Mouse (Mus musculus) midbrain, postnatal 0 days (tissue): ENCODE data around the gene Kcnq1. TPM values are rescaled to one million over a fixed set of nuclear protein-coding genes. Genes with fewer than 3 reads are reported as not detected.

ENCODE experiments used
- ATAC-seq: fragments of 200-750 bp; cut with Nextera tagmentation; 2 replicates; pipeline ENCODE4 v1.8.0; 2017; ENCODE audit warnings: moderate number of reproducible peaks, mild to moderate bottlenecking, moderate TSS enrichment, moderate library complexity; ENCODE audit not compliant: low FRiP score
- DNase-seq: peaks from one replicate; pipeline ENCODE4 v3.0.0-alpha.2; 2015; ENCODE audit warnings: low spot score
- H3K27ac ChIP-seq: fragments of 300-500 bp; sonication (generic); 2 replicates; pipeline ENCODE4 v1.5.1; 2014; ENCODE audit warnings: low read depth, mild to moderate bottlenecking, low read length, mixed read lengths
- H3K27me3 ChIP-seq: fragments of 300-500 bp; sonication (generic); 2 replicates; pipeline ENCODE4 v1.6.1; 2014; ENCODE audit warnings: low read length, control low read depth, mixed read lengths; ENCODE audit not compliant: insufficient read depth
- H3K36me3 ChIP-seq: fragments of 300-500 bp; sonication (generic); 2 replicates; pipeline ENCODE4 v1.6.1; 2014; ENCODE audit warnings: low read length, control low read depth, mixed read lengths; ENCODE audit not compliant: insufficient read depth
- H3K4me1 ChIP-seq: fragments of 300-500 bp; sonication (generic); 2 replicates; pipeline ENCODE4 v1.6.1; 2014; ENCODE audit warnings: mild to moderate bottlenecking, control low read depth, antibody characterized with exemption, low read length, mixed read lengths; ENCODE audit not compliant: insufficient read depth
- H3K4me2 ChIP-seq: fragments of 300-500 bp; sonication (generic); 2 replicates; pipeline ENCODE4 v1.6.1; 2014; ENCODE audit warnings: low read depth, mild to moderate bottlenecking, low read length, mixed read lengths; ENCODE audit not compliant: poor library complexity, severe bottlenecking
- H3K4me3 ChIP-seq: fragments of 300-500 bp; sonication (generic); 2 replicates; pipeline ENCODE4 v1.5.1; 2014; ENCODE audit warnings: low read depth, mild to moderate bottlenecking, low read length, moderate library complexity
- H3K9ac ChIP-seq: fragments of 300-500 bp; sonication (generic); replicated peaks from 2 replicates; pipeline ENCODE4 v1.6.1; 2014; ENCODE audit warnings: mild to moderate bottlenecking, low read length, moderate library complexity, mixed read lengths; ENCODE audit not compliant: poor library complexity, severe bottlenecking
- H3K9me3 ChIP-seq: fragments of 300-500 bp; sonication (generic); 2 replicates; pipeline ENCODE4 v1.6.1; 2016; ENCODE audit warnings: low read length, control low read depth
- CTCF ChIP-seq: IDR thresholded peaks from 2 replicates; pipeline ENCODE4 v1.5.1; 2016; ENCODE audit warnings: antibody characterized with exemption, mild to moderate bottlenecking
- WGBS: fragments of 180-500 bp; shearing (Covaris S2); extraction: QIAGEN DNeasy Blood & Tissue Kit; methylation state at CpG from one replicate; pipeline ENCODE4 v1.1.7; 2014; 5-methylcytosine and 5-hydroxymethylcytosine counted together
- polyA plus RNA-seq: library from polyadenylated mRNA; unstranded; fragments of >200 nt; fragmentation: Nextera tagmentation; extraction: Ambion mirVana; gene quantifications from 2 replicates; pipeline ENCODE4 v1.2.1, GENCODE M21; 2015
- total RNA-seq: library from RNA; depleted of rRNA; stranded (reverse); fragments of >200 nt; gene quantifications from 2 replicates; pipeline ENCODE4 v1.2.3, GENCODE M21; 2014

Gene Kcnq1
- total and polyA plus RNA-seq, 2 experiments from 2014 or later = 0.44 to 1.2 TPM

- no peaks in the 10 kb centered on the region for H3K27me3 ChIP-seq
- no peaks in the 10 kb centered on the region for H3K36me3 ChIP-seq
- H3K27ac ChIP-seq = no peak overlapping the region
- WGBS = 91% methylated on average over 7 of the region's 7 CpGs
- ATAC-seq (no peak), DNase-seq (no peak)
- H3K9me3 ChIP-seq = no peaks in the 10 kb centered on the region
- TF ChIP-seq CTCF = no peak
- no peak overlapping the region for H3K4me3 ChIP-seq
- H3K9ac ChIP-seq = no peak overlapping the region
- peaks cover 3% of the 10 kb centered on the region; the same call in 1 of the 2 replicates for H3K4me1 ChIP-seq
- H3K4me2 ChIP-seq = no peak overlapping the region
These were observed 168.9 kb downstream of the Kcnq1 start for GRCm38 (mm10) chr7:143275030-143275429.

GRCm38 (mm10) chr7:143283625-143284024 lies 177.5 kb downstream of the Kcnq1 start:
- no peak for TF ChIP-seq CTCF
- H3K9me3 ChIP-seq = no peaks in the 10 kb centered on the region
- WGBS = 87% methylated on average over 2 of the region's 2 CpGs
- H3K36me3 ChIP-seq = no peaks in the 10 kb centered on the region
- H3K27ac ChIP-seq = no peak overlapping the region
- H3K4me3 ChIP-seq = no peak overlapping the region
- H3K4me2 ChIP-seq = no peak overlapping the region
- no peak for DNase-seq
- H3K27me3 ChIP-seq = no peaks in the 10 kb centered on the region
- no peak for ATAC-seq
- no peaks in the 10 kb centered on the region for H3K4me1 ChIP-seq
- no peak overlapping the region for H3K9ac ChIP-seq

GRCm38 (mm10) chr7:143284866-143285265 lies 178.7 kb downstream of the Kcnq1 start:
- no peak for ATAC-seq
- 12% methylated on average over 1 of the region's 1 CpGs for WGBS

GRCm38 (mm10) chr7:143285440-143285839 lies 179.3 kb downstream of the Kcnq1 start:
- H3K4me3 ChIP-seq = no peak overlapping the region
- H3K9ac ChIP-seq = no peak overlapping the region
- ATAC-seq (no peak), DNase-seq (no peak)
- no peaks in the 10 kb centered on the region for H3K9me3 ChIP-seq
- 92% methylated on average over 3 of the region's 3 CpGs for WGBS
- H3K4me1 ChIP-seq = no peaks in the 10 kb centered on the region
- H3K36me3 ChIP-seq = no peaks in the 10 kb centered on the region
- no peak for TF ChIP-seq CTCF
- H3K27ac ChIP-seq = no peak overlapping the region
- no peak overlapping the region for H3K4me2 ChIP-seq
- H3K27me3 ChIP-seq = no peaks in the 10 kb centered on the region

More at GRCm38 (mm10) chr7:143284866-143285265, 178.7 kb downstream of the Kcnq1 start:
- no peak overlapping the region for H3K4me2 ChIP-seq
- DNase-seq = no peak
- no peaks in the 10 kb centered on the region for H3K36me3 ChIP-seq
- no peaks in the 10 kb centered on the region for H3K27me3 ChIP-seq
- no peaks in the 10 kb centered on the region for H3K9me3 ChIP-seq
- H3K27ac ChIP-seq = no peak overlapping the region
- no peak for TF ChIP-seq CTCF
- no peaks in the 10 kb centered on the region for H3K4me1 ChIP-seq
- H3K4me3 ChIP-seq = no peak overlapping the region
- no peak overlapping the region for H3K9ac ChIP-seq

GRCm38 (mm10) chr7:143286532-143287290 lies 180.5 kb downstream of the Kcnq1 start:
- no peaks in the 10 kb centered on the region for H3K27me3 ChIP-seq
- H3K4me2 ChIP-seq = no peak overlapping the region
- H3K4me3 ChIP-seq = no peak overlapping the region
- H3K27ac ChIP-seq = no peak overlapping the region
- no peaks in the 10 kb centered on the region for H3K9me3 ChIP-seq
- ATAC-seq = no peak
- 50% methylated on average over 8 of the region's 8 CpGs for WGBS
- H3K9ac ChIP-seq = no peak overlapping the region
- H3K36me3 ChIP-seq = no peaks in the 10 kb centered on the region
- no peak for TF ChIP-seq CTCF
- no peak for DNase-seq
- H3K4me1 ChIP-seq = 0 out of 2 replicates have a peak, but pooled peaks cover 2% of the 10 kb centered on the region

GRCm38 (mm10) chr7:143288135-143288534 lies 182.0 kb downstream of the Kcnq1 start:
- Histone ChIP-seq H3K27me3 (no peaks in the 10 kb centered on the region), H3K9ac (no peak overlapping the region), H3K9me3 (no peaks in the 10 kb centered on the region), H3K4me2 (no peak overlapping the region), H3K4me1 (0 out of 2 replicates have a peak, but pooled peaks cover 2% of the 10 kb centered on the region), H3K36me3 (no peaks in the 10 kb centered on the region), H3K27ac (no peak overlapping the region), H3K4me3 (no peak overlapping the region)
- TF ChIP-seq CTCF = no peak
- ATAC-seq (no peak), DNase-seq (no peak)
- 87% methylated on average over 7 of the region's 7 CpGs for WGBS
